Mouse (Mus musculus) adrenal gland, postnatal 36 days (tissue): ENCODE measurements around the gene Dusp6. TPM values are rescaled to one million over a fixed set of nuclear protein-coding genes. Genes with fewer than 3 reads are reported as not detected.

Experiments
- DNase-seq, 2 experiments: peaks; one replicate each; pipeline ENCODE4 v3.0.0; 2021; ENCODE audit warnings: mixed read lengths in 1 of 2
- total RNA-seq, 2 experiments: library from RNA; stranded (reverse); gene quantifications; 2 replicates each; pipeline ENCODE4 v1.2.3; 2021

Gene Dusp6
- total RNA-seq, 2 experiments from 2014 or later = 77.1 to 100 TPM

- no peak for DNase-seq
These were observed 18.3 kb upstream of the Dusp6 start for GRCm38 (mm10) chr10:99244655-99245260.

GRCm38 (mm10) chr10:99246797-99247508 is 16.1 kb upstream of the Dusp6 start:
- no peak for DNase-seq

- DNase-seq = no peak
These were observed 12.2 kb upstream of the Dusp6 start for GRCm38 (mm10) chr10:99250874-99251281.

- DNase-seq = no peak
These were observed 9.6 kb upstream of the Dusp6 start for GRCm38 (mm10) chr10:99253412-99253811.

GRCm38 (mm10) chr10:99255830-99256570 is 7.0 kb upstream of the Dusp6 start:
- no peak for DNase-seq

- no peak for DNase-seq
These were observed 5.5 kb upstream of the Dusp6 start for GRCm38 (mm10) chr10:99257531-99257930.

- DNase-seq = no peak
These were observed 3.2 kb upstream of the Dusp6 start for GRCm38 (mm10) chr10:99259840-99260239.

- DNase-seq = no peak
These were observed 1.8 kb upstream of the Dusp6 start for GRCm38 (mm10) chr10:99261151-99261635.

- DNase-seq = peak; percentile 91 to 94
These were observed 1.3 kb upstream of the Dusp6 start for GRCm38 (mm10) chr10:99261636-99262318.

GRCm38 (mm10) chr10:99262319-99262866 is 638 bp upstream of the Dusp6 start:
- peak; percentile 36 to 64 for DNase-seq

GRCm38 (mm10) chr10:99263419-99264221 is 589 bp downstream of the Dusp6 start:
- DNase-seq = peak; percentile 36 to 57

- DNase-seq = peak; percentile 30 to 56
These were observed 1.4 kb downstream of the Dusp6 start for GRCm38 (mm10) chr10:99264301-99265010.

GRCm38 (mm10) chr10:99265011-99265694 is 2.1 kb downstream of the Dusp6 start:
- DNase-seq = peak; percentile 43 to 50

- DNase-seq = peak in 1 of 2 experiments; percentile 42
These were observed 3.0 kb downstream of the Dusp6 start for GRCm38 (mm10) chr10:99266025-99266424.

GRCm38 (mm10) chr10:99267621-99268020 is 4.6 kb downstream of the Dusp6 start:
- DNase-seq = no peak

- peak; percentile 65 to 76 for DNase-seq
These were observed 5.6 kb downstream of the Dusp6 start for GRCm38 (mm10) chr10:99268421-99269300.

GRCm38 (mm10) chr10:99269301-99269701 is 6.3 kb downstream of the Dusp6 start:
- DNase-seq = peak in 1 of 2 experiments; percentile 22

- no peak for DNase-seq
These were observed 6.7 kb downstream of the Dusp6 start for GRCm38 (mm10) chr10:99269704-99270103.

GRCm38 (mm10) chr10:99270406-99270805 is 7.4 kb downstream of the Dusp6 start:
- DNase-seq = peak; percentile 78 to 83
